12 mouse cellular contexts compared by ENCODE assay signal in the genomic region with DNA sequence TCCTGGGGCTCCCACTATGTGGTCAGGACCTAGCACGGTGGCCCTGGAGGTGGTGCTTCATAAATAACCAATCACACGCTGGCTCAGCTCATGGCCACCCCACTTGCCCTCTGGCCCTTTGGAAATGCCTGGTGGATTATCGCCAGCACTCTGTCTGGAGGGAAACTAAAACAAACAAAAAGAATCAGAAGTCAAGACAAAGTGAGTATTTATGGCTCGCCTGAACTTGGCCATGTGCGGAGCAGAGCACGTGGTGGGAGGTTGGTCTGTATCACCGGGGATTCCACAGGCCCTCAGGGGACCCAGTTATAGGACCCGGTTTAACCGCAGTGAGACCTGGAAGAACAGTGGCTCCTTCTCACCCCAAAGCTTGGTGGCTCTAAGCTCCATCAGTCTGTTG.
A peak's percentile ranks its signal among the peaks of the same experiment; 100 is the strongest.
DNase-seq lines count a peak whose midpoint lies in the region; ATAC-seq and TF ChIP-seq lines count a peak whose summit lies in the region.
"Had no signal": no experiment of that assay in that cellular context is flagged by ENCODE, and none has a peak within 500 bp of the region (broad histone marks: within the 10 kb centered on the region; RNA-seq: fewer than 3 reads in every experiment).

No protein-coding gene starts in this region.

- no peak overlapping the region for H3K4me3 ChIP-seq in kidney, embryonic 15.5 days (replicated peaks)
- no peak overlapping the region for H3K4me3 ChIP-seq in heart, postnatal 0 days (ENCODE audit: low read depth, low read length)
- H3K4me3 ChIP-seq in forebrain, embryonic 14.5 days (ENCODE audit: low read depth, low read length) = no peak overlapping the region
- H3K4me3 ChIP-seq: embryonic facial prominence, embryonic 13.5 days had no signal

- H3K9me3 ChIP-seq in kidney, embryonic 15.5 days (replicated peaks) = no peaks in the 10 kb centered on the region
- H3K9me3 ChIP-seq in heart, postnatal 0 days (replicated peaks; ENCODE audit: control insufficient read depth, low read length) = no peaks in the 10 kb centered on the region
- no peaks in the 10 kb centered on the region for H3K9me3 ChIP-seq in forebrain, embryonic 14.5 days (replicated peaks; ENCODE audit: control insufficient read depth, low read length)
- H3K9me3 ChIP-seq: embryonic facial prominence, embryonic 13.5 days had no signal

- H3K9ac ChIP-seq in kidney, embryonic 15.5 days = no peak overlapping the region
- H3K9ac ChIP-seq in heart, postnatal 0 days (replicated peaks; ENCODE audit: low read depth, low read length) = no peak overlapping the region
- no peak overlapping the region for H3K9ac ChIP-seq in forebrain, embryonic 14.5 days (ENCODE audit: low read length)
- H3K9ac ChIP-seq: embryonic facial prominence, embryonic 13.5 days; liver, embryonic 14.5 days had no signal

- no peaks in the 10 kb centered on the region for H3K27me3 ChIP-seq in kidney, embryonic 15.5 days
- H3K27me3 ChIP-seq in heart, postnatal 0 days (ENCODE audit: control insufficient read depth, insufficient read depth, low read length) = no peaks in the 10 kb centered on the region
- no peaks in the 10 kb centered on the region for H3K27me3 ChIP-seq in forebrain, embryonic 14.5 days (replicated peaks; ENCODE audit: control insufficient read depth, insufficient read depth, low read length)
- H3K27me3 ChIP-seq: embryonic facial prominence, embryonic 13.5 days had no signal

- WGBS in kidney, embryonic 15.5 days = 30% methylated on average over 9 of the region's 9 CpGs
- WGBS in heart, postnatal 0 days = 51% methylated on average over 9 of the region's 9 CpGs
- WGBS in forebrain, embryonic 14.5 days = 74% methylated on average over 9 of the region's 9 CpGs

- peaks cover 63% of the 10 kb centered on the region for H3K4me1 ChIP-seq in kidney, embryonic 15.5 days
- H3K4me1 ChIP-seq in heart, postnatal 0 days (ENCODE audit: control insufficient read depth, insufficient read depth) = peaks cover 30% of the 10 kb centered on the region
- H3K4me1 ChIP-seq in forebrain, embryonic 14.5 days (ENCODE audit: control insufficient read depth, insufficient read depth, low read length) = no peaks in the 10 kb centered on the region

- peak; percentile 84 for DNase-seq in adrenal gland, adult 2 months
- DNase-seq in adrenal gland, postnatal 4 days (ENCODE audit: low spot score in 2 of 2) = no peak
- DNase-seq in kidney, adult 18-20 months = peak; percentile 73
- no peak for DNase-seq in heart, postnatal 0 days (ENCODE audit: low spot score)
- peak; percentile 58 for DNase-seq in lung, postnatal 10 days
- DNase-seq in forebrain, embryonic 14.5 days (ENCODE audit: low spot score) = no peak
- DNase-seq: gastrocnemius, postnatal 25 days; retina, postnatal 1 day had no signal

- no peak for TF ChIP-seq CTCF in heart, postnatal 0 days (IDR thresholded peaks at IDR 0.05; ENCODE audit: low read depth)

- H3K4me2 ChIP-seq in kidney, embryonic 15.5 days = no peak overlapping the region
- H3K4me2 ChIP-seq in heart, postnatal 0 days (ENCODE audit: low read depth, low read length) = no peak overlapping the region
- no peak overlapping the region for H3K4me2 ChIP-seq in forebrain, embryonic 14.5 days (ENCODE audit: low read length)
- H3K4me2 ChIP-seq: embryonic facial prominence, embryonic 13.5 days had no signal

- 0 out of 2 replicates have a peak, but pooled peaks have one; percentile 23 for TF ChIP-seq EP300 in heart, postnatal 0 days (IDR thresholded peaks at IDR 0.05; ENCODE audit: low read depth)

- ATAC-seq in kidney, embryonic 15.5 days (replicated peaks; ENCODE audit: low FRiP score) = no peak
- ATAC-seq in heart, postnatal 0 days (ENCODE audit: insufficient read depth, low read depth) = no peak
- no peak for ATAC-seq in forebrain, embryonic 14.5 days
- ATAC-seq in granulocyte monocyte progenitor cell, adult 5-6 weeks (replicated peaks; ENCODE audit: poor library complexity, severe bottlenecking) = no peak

- H3K27ac ChIP-seq in kidney, embryonic 15.5 days = no peak overlapping the region
- H3K27ac ChIP-seq in heart, postnatal 0 days (ENCODE audit: low read depth) = no peak overlapping the region
- H3K27ac ChIP-seq in forebrain, embryonic 14.5 days (ENCODE audit: low read depth, low read length) = no peak overlapping the region
- H3K27ac ChIP-seq: embryonic facial prominence, embryonic 13.5 days; liver, embryonic 14.5 days had no signal

- H3K36me3 ChIP-seq in kidney, embryonic 15.5 days = peaks cover 12% of the 10 kb centered on the region
- H3K36me3 ChIP-seq in heart, postnatal 0 days (replicated peaks; ENCODE audit: control insufficient read depth, insufficient read depth, low read length) = peaks cover 7% of the 10 kb centered on the region
- H3K36me3 ChIP-seq in forebrain, embryonic 14.5 days (ENCODE audit: control insufficient read depth, insufficient read depth, low read length) = no peaks in the 10 kb centered on the region

Comparison
In these comparisons a context has a peak if more than half of its experiments do, and no peak if none do; other contexts are left out.
1. DNase-seq: peak in adrenal gland, adult 2 months (single experiment), kidney, adult 18-20 months (single experiment) and lung, postnatal 10 days (single experiment); none in adrenal gland, postnatal 4 days (0 of 2), heart, postnatal 0 days (single experiment) and forebrain, embryonic 14.5 days (single experiment).